Mouse (Mus musculus) neural tube, embryonic 15.5 days (tissue): Measurements from ENCODE around the gene S100a10. TPM values are rescaled to one million over a fixed set of nuclear protein-coding genes. Genes with fewer than 3 reads are reported as not detected.

ENCODE experiments used
- ATAC-seq: fragments of 200-750 bp; cut with Nextera tagmentation; 2 replicates; pipeline ENCODE4 v1.8.0; 2017; ENCODE audit warnings: mild to moderate bottlenecking, moderate TSS enrichment, moderate library complexity; ENCODE audit not compliant: low FRiP score
- H3K27ac ChIP-seq: fragments of 300-500 bp; sonication (generic); replicated peaks from 2 replicates; pipeline ENCODE4 v1.5.1; 2015; ENCODE audit warnings: mild to moderate bottlenecking, inconsistent platforms
- H3K27me3 ChIP-seq: fragments of 300-500 bp; sonication (generic); replicated peaks from 2 replicates; pipeline ENCODE4 v1.6.1; 2015; ENCODE audit warnings: inconsistent platforms
- H3K36me3 ChIP-seq: fragments of 300-500 bp; sonication (generic); 2 replicates; pipeline ENCODE4 v1.6.1; 2015; ENCODE audit warnings: inconsistent platforms
- H3K4me1 ChIP-seq: fragments of 300-500 bp; sonication (generic); 2 replicates; pipeline ENCODE4 v1.6.1; 2015; ENCODE audit warnings: inconsistent platforms
- H3K4me2 ChIP-seq: fragments of 300-500 bp; sonication (generic); 2 replicates; pipeline ENCODE4 v1.6.1; 2015; ENCODE audit warnings: inconsistent platforms, mild to moderate bottlenecking, moderate library complexity
- H3K4me3 ChIP-seq: fragments of 300-500 bp; sonication (generic); replicated peaks from 2 replicates; pipeline ENCODE4 v1.5.1; 2015; ENCODE audit warnings: mild to moderate bottlenecking, inconsistent platforms
- H3K9ac ChIP-seq: fragments of 300-500 bp; sonication (generic); replicated peaks from 2 replicates; pipeline ENCODE4 v1.6.1; 2015; ENCODE audit warnings: mild to moderate bottlenecking, inconsistent platforms
- H3K9me3 ChIP-seq: fragments of 300-500 bp; sonication (generic); replicated peaks from 2 replicates; pipeline ENCODE4 v1.6.1; 2016; ENCODE audit warnings: inconsistent platforms
- WGBS: fragments of 180-500 bp; shearing (Covaris S2); methylation state at CpG from one replicate; pipeline ENCODE4 v1.1.7; 2015; ENCODE audit warnings: mixed read lengths; 5-methylcytosine and 5-hydroxymethylcytosine counted together
- polyA plus RNA-seq: library from polyadenylated mRNA; unstranded; fragments of >200 nt; fragmentation: Nextera tagmentation; extraction: Ambion mirVana; gene quantifications from 2 replicates; pipeline ENCODE4 v1.2.1, GENCODE M21; 2015

S100a10 gene
- polyA plus RNA-seq, 1 experiment from 2014 or later: 284 TPM

- Histone ChIP-seq H3K9me3 (no peaks in the 10 kb centered on the region), H3K4me3 (no peak overlapping the region), H3K4me2 (no peak overlapping the region), H3K36me3 (no peaks in the 10 kb centered on the region), H3K27ac (no peak overlapping the region), H3K27me3 (no peaks in the 10 kb centered on the region), H3K9ac (no peak overlapping the region), H3K4me1 (no peaks in the 10 kb centered on the region)
- WGBS: 97% methylated on average over 4 of the region's 4 CpGs
- no peak for ATAC-seq
Measured at GRCm38 (mm10) chr3:93563216-93563615, 8.3 kb downstream of the S100a10 start.

- H3K9me3 ChIP-seq: no peaks in the 10 kb centered on the region
- no peak overlapping the region for H3K9ac ChIP-seq
- H3K4me1 ChIP-seq: 0 out of 2 replicates have a peak, but pooled peaks cover 3% of the 10 kb centered on the region
- no peaks in the 10 kb centered on the region for H3K27me3 ChIP-seq
- WGBS: 85% methylated on average over 3 of the region's 3 CpGs
- no peaks in the 10 kb centered on the region for H3K36me3 ChIP-seq
- ATAC-seq: no peak
- no peak overlapping the region for H3K4me2 ChIP-seq
- no peak overlapping the region for H3K4me3 ChIP-seq
- no peak overlapping the region for H3K27ac ChIP-seq
Measured at GRCm38 (mm10) chr3:93566892-93567291, 12.0 kb downstream of the S100a10 start.

DNA sequence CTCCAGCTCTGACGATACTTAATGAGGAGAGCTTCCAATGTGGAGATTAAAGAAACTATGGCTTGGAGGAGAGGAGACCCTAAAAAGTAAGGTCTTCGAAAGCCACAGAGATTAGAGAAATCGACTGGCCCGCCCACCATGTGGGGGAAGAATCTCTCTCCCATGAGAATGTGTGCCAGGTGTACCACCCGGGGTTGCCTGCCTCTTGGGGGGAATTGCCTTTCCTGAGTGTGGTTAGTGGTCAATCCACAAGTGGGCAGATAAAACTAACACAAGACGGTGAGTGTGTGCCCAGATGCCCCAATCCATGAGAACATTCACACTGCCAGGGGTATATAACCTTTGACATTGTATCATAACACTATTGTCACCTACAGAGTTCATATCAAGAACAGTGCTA, 12.8 kb downstream of the S100a10 start:
- ATAC-seq: no peak
- 0 out of 2 replicates have a peak, but pooled peaks cover 3% of the 10 kb centered on the region for H3K4me1 ChIP-seq
- no peaks in the 10 kb centered on the region for H3K9me3 ChIP-seq
- no peak overlapping the region for H3K4me3 ChIP-seq
- no peak overlapping the region for H3K4me2 ChIP-seq
- H3K36me3 ChIP-seq: no peaks in the 10 kb centered on the region
- no peak overlapping the region for H3K27ac ChIP-seq
- H3K9ac ChIP-seq: no peak overlapping the region
- no peaks in the 10 kb centered on the region for H3K27me3 ChIP-seq
- 95% methylated on average over 6 of the region's 6 CpGs for WGBS

DNA sequence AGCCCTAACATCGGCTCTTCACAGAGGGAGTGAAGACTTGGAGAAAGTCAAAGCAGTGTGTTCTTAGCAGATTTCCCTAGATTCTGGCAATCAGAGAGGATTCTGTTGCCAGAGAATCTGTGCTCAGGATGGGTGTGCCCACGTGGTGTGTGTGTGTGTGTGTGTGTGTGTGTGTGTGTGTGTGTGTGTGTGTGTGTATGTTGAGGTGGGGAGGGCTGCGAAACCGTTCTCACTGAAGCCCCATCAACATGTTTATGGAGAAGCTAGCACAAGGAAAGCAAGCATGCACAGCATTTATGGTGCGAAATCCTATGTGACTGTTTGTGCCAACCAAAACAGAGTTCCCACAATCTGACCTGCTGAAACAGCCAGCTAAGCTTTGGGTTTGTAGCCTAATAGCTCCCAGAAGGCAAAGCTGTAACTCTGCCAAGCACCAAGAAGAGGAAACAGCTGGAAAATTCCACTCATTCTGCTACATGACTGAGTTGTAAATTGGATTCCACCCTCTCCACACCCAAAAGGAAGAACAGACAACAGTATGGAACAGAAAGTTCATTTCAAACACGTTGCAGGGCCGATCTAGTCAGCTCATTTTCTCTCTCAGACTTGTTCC, 13.7 kb downstream of the S100a10 start:
- peak; percentile 55; the same call in 1 of the 2 replicates for ATAC-seq
- H3K27ac ChIP-seq: 0 out of 2 replicates have a peak overlapping the region, but pooled peaks have one; percentile 1
- no peaks in the 10 kb centered on the region for H3K9me3 ChIP-seq
- H3K27me3 ChIP-seq: no peaks in the 10 kb centered on the region
- H3K36me3 ChIP-seq: no peaks in the 10 kb centered on the region
- 59% methylated on average over 7 of the region's 7 CpGs for WGBS
- H3K4me3 ChIP-seq: no peak overlapping the region
- H3K4me2 ChIP-seq: no peak overlapping the region
- H3K4me1 ChIP-seq: 0 out of 2 replicates have a peak, but pooled peaks cover 3% of the 10 kb centered on the region
- H3K9ac ChIP-seq: no peak overlapping the region

- H3K4me3 ChIP-seq: no peak overlapping the region
- H3K9ac ChIP-seq: no peak overlapping the region
- H3K9me3 ChIP-seq: no peaks in the 10 kb centered on the region
- 0 out of 2 replicates have a peak, but pooled peaks cover 3% of the 10 kb centered on the region for H3K4me1 ChIP-seq
- WGBS: 70% methylated on average over 2 of the region's 2 CpGs
- H3K27me3 ChIP-seq: no peaks in the 10 kb centered on the region
- no peak for ATAC-seq
- no peak overlapping the region for H3K4me2 ChIP-seq
- no peaks in the 10 kb centered on the region for H3K36me3 ChIP-seq
- no peak overlapping the region for H3K27ac ChIP-seq
Measured at GRCm38 (mm10) chr3:93569046-93569445, 14.2 kb downstream of the S100a10 start.

DNA sequence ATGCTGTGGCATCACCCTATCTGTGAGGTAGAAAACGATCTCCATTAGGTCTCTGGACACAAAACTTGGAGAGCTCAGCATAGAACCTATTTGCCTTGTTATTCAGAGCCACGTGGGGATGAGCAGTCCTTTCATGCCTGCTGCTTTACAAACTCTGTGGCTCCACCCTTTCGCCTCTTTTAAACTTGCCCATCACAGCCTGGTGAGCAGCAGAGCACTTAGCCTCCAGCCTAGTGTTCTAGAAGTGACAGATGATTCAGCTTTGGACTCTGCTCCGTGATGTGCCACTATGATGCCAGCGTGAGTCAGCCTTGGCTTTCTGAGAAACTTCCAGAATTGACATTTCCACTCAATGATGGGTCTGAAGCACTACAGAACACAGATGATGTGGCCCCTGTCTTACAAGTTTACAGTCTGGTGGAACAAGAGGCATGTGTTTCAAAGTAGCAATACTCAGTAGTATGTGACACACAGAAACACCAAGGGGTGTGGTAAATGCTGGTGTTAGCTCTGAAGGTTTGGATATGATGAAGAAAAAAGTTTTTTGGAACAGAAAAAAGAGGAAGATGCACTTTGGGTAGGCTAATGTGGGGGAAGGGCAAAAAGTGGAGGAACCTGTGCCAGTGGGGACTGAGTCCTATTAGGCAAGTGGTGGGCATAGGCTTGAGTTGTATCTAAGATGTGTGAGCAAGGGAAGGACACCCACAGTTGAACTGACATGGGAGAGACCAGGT, 17.3 kb downstream of the S100a10 start:
- H3K4me2 ChIP-seq: no peak overlapping the region
- H3K36me3 ChIP-seq: no peaks in the 10 kb centered on the region
- no peaks in the 10 kb centered on the region for H3K27me3 ChIP-seq
- H3K27ac ChIP-seq: no peak overlapping the region
- no peak overlapping the region for H3K9ac ChIP-seq
- H3K4me1 ChIP-seq: 0 out of 2 replicates have a peak, but pooled peaks cover 3% of the 10 kb centered on the region
- no peaks in the 10 kb centered on the region for H3K9me3 ChIP-seq
- WGBS: 67% methylated on average over 5 of the region's 5 CpGs
- no peak for ATAC-seq
- H3K4me3 ChIP-seq: no peak overlapping the region

GRCm38 (mm10) chr3:93579317-93580038, 24.6 kb downstream of the S100a10 start:
- no peak overlapping the region for H3K4me2 ChIP-seq
- H3K36me3 ChIP-seq: no peaks in the 10 kb centered on the region
- no peak overlapping the region for H3K4me3 ChIP-seq
- no peak overlapping the region for H3K27ac ChIP-seq
- no peaks in the 10 kb centered on the region for H3K27me3 ChIP-seq
- no peaks in the 10 kb centered on the region for H3K4me1 ChIP-seq
- H3K9ac ChIP-seq: no peak overlapping the region
- ATAC-seq: no peak
- WGBS: 54% methylated on average over 6 of the region's 6 CpGs
- no peaks in the 10 kb centered on the region for H3K9me3 ChIP-seq

- H3K9ac ChIP-seq: no peak overlapping the region
- no peak overlapping the region for H3K4me3 ChIP-seq
- no peaks in the 10 kb centered on the region for H3K36me3 ChIP-seq
- no peak for ATAC-seq
- no peaks in the 10 kb centered on the region for H3K4me1 ChIP-seq
- H3K9me3 ChIP-seq: no peaks in the 10 kb centered on the region
- H3K27me3 ChIP-seq: no peaks in the 10 kb centered on the region
- 93% methylated on average over 2 of the region's 2 CpGs for WGBS
- no peak overlapping the region for H3K4me2 ChIP-seq
- no peak overlapping the region for H3K27ac ChIP-seq
Measured at GRCm38 (mm10) chr3:93580039-93580403, 25.1 kb downstream of the S100a10 start.

GRCm38 (mm10) chr3:93580946-93581345, 26.1 kb downstream of the S100a10 start:
- H3K27ac ChIP-seq: no peak overlapping the region
- no peak overlapping the region for H3K4me2 ChIP-seq
- H3K36me3 ChIP-seq: no peaks in the 10 kb centered on the region
- H3K4me1 ChIP-seq: no peaks in the 10 kb centered on the region
- no peak overlapping the region for H3K9ac ChIP-seq
- ATAC-seq: no peak
- 56% methylated on average over 2 of the region's 2 CpGs for WGBS
- no peaks in the 10 kb centered on the region for H3K27me3 ChIP-seq
- no peak overlapping the region for H3K4me3 ChIP-seq
- no peaks in the 10 kb centered on the region for H3K9me3 ChIP-seq

DNA sequence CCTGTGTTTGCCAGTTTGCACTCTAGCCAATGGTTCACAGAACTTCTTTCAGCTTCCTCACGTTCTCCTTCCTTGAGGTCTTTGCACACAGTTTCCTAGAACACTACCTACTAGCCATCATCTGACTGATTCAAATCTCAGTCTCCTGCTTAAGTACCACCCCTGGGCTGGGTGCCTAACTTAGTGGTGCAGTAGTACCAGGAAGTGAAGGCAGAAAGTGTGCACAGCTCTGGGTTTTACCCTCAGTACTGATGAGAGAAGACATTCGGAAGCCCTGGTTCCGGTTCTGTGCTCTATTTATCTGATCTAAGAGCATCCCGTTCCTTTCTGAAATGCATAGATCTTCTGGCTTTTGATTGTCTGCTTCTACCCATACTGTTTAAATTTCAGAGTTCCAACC, 26.8 kb downstream of the S100a10 start:
- H3K4me2 ChIP-seq: no peak overlapping the region
- no peak overlapping the region for H3K9ac ChIP-seq
- H3K9me3 ChIP-seq: no peaks in the 10 kb centered on the region
- 93% methylated on average over 4 of the region's 4 CpGs for WGBS
- no peak overlapping the region for H3K4me3 ChIP-seq
- H3K36me3 ChIP-seq: no peaks in the 10 kb centered on the region
- H3K4me1 ChIP-seq: no peaks in the 10 kb centered on the region
- no peak overlapping the region for H3K27ac ChIP-seq
- no peaks in the 10 kb centered on the region for H3K27me3 ChIP-seq
- no peak for ATAC-seq

- WGBS: 78% methylated on average over 2 of the region's 2 CpGs
- Histone ChIP-seq H3K4me1 (no peaks in the 10 kb centered on the region), H3K27me3 (no peaks in the 10 kb centered on the region), H3K27ac (no peak overlapping the region), H3K4me3 (no peak overlapping the region), H3K9me3 (no peaks in the 10 kb centered on the region), H3K9ac (no peak overlapping the region), H3K36me3 (no peaks in the 10 kb centered on the region), H3K4me2 (no peak overlapping the region)
- ATAC-seq: no peak
Measured at GRCm38 (mm10) chr3:93583056-93583455, 28.2 kb downstream of the S100a10 start.

DNA sequence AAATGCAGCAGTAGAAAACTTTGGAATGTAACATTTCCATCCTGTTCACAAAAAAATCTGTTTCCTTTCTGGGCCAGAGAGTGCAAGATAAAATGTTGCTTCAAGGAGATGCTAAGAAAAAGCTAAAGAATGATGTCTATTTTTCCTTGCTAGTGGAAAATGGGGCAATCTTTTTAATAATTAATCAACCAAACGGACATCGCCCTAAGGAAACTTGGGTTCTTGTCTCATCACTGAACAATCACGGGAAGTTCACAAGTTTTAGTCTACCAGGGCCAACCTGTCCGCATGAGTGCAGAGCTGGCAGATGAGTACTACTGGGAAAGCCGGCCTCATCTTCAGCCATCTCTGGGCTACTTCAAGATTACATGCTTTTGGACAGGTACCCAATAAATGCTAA, 34.7 kb downstream of the S100a10 start:
- H3K36me3 ChIP-seq: no peaks in the 10 kb centered on the region
- peaks cover 23% of the 10 kb centered on the region; the same call in 1 of the 2 replicates for H3K27me3 ChIP-seq
- H3K9ac ChIP-seq: no peak overlapping the region
- no peaks in the 10 kb centered on the region for H3K4me1 ChIP-seq
- ATAC-seq: no peak
- no peaks in the 10 kb centered on the region for H3K9me3 ChIP-seq
- WGBS: 86% methylated on average over 5 of the region's 5 CpGs
- no peak overlapping the region for H3K27ac ChIP-seq
- no peak overlapping the region for H3K4me3 ChIP-seq
- H3K4me2 ChIP-seq: no peak overlapping the region
